Mouse (Mus musculus): ENCODE results near the gene Ccn1.

Ccn1 gene

DNA sequence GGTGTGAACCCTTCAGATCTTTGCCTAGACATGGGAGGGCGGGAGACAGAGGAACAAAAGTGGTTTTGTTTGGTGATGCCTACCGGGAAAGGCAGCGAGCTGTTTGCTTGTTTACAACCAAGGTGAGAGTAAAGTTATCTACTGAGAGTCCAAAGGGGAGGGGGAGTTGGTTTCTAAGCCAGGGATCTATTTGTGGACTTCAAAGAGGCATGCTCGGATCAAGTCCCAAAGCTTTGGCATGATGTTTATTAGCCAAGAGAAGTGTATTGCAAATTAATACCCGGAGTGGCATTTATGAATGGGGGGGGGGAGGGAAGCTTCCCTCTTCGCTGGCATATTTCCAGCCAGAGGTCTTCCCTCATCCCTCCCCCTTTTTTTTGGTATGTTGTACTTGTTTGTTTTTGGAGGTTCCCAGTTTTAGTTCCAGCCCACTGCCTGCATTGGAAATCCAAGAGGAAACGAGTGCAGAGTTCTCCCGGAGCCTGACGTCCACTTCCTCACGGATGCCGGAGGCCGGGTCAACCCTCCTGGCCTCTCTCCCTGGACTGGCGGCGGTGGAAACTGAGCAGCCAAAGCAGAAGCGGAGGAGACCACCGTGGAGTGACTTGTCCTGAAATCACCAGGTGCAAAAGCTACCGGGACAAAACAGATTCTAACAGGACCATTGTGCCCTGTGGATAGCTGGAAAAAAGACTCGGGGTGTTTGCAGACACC lies 674 bp upstream of the Ccn1 start:
- DNase-seq (ENCODE audit: low spot score in 2 of 2), result peak; percentile 42

DNA sequence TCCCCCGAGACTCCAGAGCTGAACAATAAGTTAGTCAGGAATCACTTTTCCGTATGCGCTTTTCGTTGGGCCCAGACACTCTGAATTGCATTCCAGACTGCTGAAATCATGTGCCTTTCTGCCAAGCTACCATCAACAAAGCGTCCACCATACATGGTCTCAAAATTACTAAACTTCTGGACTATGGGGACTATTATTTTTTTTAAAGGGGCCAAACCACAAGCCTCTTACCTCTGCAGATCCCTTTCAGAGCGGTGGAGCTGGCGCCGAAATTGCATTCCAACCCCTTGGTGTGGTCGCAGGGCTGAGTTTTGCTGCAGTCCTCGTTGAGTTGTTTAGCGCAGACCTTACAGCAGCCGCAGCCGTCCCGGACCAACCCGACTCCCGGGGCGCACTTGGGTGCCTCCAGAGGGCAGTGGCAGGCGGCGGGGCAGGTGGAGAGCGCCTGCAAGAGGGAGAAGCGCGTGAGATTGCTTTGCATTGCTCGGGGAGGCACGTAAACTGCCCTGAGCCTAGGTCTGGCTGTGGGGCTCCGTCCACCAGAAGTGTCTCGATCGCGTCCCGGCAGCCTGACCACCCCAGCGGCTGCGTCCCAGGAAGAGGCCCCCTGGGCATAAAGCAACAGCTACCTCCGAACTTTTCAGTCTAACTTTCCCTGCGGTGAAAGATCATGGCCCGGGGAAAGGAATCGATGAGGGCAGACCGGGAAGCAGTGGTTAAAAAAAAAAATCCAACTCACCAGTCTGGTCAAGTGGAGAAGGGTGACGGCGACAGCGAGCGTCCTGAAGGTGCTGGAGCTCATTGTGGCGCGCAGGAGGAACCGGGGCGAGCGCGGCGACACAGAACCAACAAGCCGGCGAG lies 560 bp downstream of the Ccn1 start:
- DNase-seq (ENCODE audit: low spot score in 2 of 2), result peak in 1 of 2 experiments; percentile 59

DNA sequence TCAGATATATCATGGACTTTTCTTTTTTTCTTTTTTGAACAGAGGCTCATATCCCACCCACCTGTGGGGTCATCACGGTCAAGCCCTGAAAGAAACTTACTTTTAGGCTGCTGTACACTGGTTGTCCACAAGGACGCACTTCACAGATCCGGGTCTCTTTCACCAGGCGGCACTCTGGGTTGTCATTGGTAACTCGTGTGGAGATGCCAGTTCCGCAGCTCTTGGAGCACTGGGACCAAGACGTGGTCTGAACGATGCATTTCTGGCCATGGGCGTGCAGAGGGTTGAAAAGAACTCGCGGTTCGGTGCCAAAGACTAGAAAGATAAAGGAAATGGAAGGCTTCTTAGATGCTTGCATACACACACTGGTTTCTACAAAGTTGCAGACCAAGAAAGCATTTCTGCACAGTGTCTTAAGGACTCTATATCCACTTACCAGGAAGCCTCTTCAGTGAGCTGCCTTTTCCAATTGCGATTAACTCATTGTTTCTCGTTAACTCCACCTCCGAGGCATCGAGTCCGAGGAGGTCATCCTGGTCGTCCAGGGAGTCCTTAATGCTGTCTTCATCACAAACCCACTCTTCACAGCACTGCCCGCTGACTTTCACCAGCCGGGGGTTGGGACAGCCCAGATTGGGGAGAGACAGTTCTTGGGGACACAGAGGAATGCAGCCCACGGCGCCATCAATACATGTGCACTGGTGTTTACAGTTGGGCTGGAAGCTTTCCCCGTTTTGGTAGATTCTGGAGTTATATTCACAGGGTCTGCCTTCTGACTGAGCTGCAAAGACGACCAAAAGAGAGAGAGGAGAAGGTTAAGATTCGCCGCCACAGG lies 1.5 kb downstream of the Ccn1 start:
- peak; percentile 59 to 63 for DNase-seq (ENCODE audit: low spot score in 2 of 2)

DNA sequence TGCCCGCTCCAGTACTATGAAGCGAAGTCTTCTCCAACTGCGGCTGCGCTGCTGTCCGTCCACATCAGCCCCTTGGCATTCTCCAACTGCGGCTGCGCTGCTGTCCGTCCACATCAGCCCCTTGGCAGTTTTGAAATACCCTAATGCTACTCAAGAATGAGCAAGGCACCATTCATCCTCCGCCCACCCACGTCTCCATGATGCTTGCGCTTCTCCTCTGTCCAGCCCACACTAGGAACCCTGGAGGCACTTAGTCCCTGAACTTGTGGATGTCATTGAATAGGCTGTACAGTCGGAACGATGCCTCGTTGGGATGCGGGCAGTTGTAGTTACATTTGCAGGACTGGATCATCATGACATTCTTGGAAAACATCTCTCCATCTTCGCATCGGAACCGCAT lies 2.4 kb downstream of the Ccn1 start:
- no peak for DNase-seq (ENCODE audit: low spot score in 2 of 2)

DNA sequence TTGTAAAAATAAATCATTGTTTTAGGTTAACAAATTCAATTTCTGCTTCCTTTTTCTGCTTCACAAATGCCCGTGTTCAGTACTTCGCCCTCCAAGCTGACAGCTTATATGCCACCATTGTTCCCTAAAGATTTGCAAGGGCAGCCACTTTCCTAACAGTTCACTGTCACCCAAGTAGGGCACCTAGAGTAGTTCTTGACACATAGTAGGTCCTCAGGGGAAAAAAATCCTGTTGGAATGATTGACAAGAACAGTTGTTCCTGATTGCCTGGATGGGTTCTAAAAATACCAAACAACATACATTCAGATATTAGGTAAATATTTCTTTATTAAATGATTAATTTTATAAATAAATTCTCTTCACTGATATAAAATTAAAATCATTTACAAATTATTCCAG lies 3.1 kb downstream of the Ccn1 start:
- no peak for DNase-seq (ENCODE audit: low spot score in 2 of 2)

DNA sequence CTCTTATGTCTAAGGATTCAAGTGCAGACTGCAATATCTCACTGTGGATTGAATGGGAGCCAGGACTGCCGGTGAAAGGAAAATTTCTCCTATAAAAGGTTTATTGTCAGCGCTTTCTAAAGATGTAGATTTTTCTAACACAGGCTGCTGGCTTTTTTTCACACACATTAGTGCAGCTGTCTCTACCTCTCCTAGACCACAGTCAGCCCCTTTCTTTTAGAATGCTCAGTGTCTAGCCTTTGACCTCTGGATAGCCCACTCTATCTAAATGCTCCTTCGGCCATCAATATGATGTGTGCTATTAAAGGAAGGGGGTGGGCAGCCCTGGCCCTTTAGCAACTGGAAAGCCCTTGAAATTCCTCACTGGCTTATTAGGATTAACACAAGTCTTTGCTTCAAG lies 3.8 kb downstream of the Ccn1 start:
- DNase-seq (ENCODE audit: low spot score in 2 of 2), result no peak

DNA sequence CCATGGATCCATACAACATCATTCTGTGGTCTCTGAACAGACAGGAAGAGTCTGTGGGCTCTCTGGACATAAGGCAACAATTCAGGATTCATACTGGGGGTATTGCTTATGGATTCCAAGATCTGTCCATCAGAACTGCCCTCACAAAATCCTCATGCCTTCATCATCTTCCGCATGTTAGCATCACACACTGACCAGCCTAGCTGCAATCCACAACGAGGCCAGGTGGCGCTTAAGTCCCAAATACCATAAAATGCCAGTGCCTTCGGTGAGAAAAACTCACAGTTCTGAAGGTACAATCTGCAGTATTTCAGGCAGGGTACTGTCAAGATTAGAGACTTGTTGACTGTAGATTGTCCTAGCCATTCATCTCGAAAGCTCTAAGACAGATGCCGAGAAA lies 4.3 kb downstream of the Ccn1 start:
- no peak for DNase-seq (ENCODE audit: low spot score in 2 of 2)

DNA sequence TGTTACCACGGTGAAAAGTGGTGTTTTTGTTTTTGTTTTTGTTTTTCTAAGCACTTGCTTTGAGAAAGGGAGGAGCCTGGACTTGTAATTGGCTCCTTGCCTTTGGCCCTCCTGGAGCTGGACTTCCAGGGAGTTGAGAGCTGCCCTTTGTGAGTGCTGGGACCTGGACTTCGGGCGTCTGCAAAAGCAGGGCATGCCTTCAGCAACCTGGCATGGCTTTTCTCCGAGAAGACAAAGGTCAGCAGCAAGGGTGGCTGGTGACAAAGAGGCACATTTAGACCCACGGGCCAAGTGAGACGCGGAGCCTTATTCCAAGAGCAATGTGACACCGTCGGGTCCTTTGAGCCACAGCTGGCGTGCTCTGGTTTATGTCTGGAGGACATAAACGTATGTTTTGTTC lies 6.9 kb downstream of the Ccn1 start:
- DNase-seq (ENCODE audit: low spot score in 2 of 2), result no peak

DNA sequence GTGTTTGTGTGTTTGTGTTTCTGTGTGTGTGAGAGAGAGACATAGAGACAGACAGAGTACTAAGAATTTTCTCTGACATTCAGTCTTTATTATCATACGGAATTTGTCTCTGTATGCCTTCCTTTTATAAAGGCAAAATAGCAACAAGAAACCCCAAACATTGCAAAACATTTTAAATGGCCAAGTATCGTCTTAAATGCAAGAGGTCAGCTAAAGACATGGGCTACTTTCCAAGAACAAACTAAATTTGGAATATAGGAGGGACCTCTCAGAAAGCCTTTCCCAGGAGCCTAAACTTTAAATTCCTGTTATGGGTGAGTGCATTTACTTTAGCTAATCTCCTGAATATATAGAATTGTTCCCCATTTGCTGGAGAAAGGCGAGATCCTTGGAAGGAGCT lies 7.9 kb downstream of the Ccn1 start:
- no peak for DNase-seq (ENCODE audit: low spot score in 2 of 2)

DNA sequence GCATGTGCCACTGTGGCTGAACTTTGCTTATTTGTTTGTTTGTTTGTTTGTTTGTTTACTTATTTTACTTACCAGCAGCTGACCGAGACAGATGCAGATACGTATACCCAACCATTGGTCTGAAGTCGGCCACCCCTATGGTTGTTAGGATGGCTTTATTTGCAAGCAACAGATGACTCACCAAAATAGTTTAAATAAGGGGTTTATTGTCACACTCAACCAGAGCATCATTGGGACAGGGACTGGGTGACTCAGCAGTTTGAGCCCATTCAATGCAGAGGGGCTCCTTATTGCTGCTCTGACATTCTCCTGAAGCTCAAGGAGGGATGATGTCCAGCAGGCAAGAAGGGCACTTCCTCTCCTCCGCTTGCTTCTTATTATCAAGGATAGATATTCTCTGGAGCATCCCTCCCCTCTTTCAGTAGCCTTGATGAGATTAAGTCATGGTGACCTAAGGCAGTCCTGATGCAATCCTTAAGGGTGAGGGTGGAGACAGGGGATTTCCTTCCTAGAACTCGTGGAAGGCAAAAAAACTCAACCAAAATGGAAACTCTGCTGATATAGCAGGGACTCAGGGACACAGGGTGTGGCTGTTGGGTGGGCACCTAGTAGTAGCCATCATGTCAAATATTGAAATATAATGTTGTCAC lies 8.6 kb downstream of the Ccn1 start:
- no peak for DNase-seq (ENCODE audit: low spot score in 2 of 2)

DNA sequence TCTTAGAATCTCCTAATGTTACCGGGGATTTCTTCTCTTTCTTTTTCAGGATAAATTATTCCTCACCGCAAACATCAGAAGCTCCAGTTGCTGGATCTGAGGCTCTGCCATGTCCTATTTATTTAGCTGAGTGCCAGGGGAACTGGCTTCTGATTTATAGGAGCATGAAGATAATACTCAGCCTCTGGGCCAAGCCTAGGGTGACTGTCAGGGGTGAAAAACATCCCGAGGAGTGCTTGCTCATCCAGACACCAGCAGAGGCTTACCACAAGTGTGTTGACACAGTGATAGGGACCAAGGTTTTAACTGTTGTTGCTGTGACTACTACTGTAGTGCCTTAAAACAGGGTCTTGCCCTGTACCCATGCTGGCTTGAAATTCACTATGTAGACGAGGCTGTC lies 9.2 kb downstream of the Ccn1 start:
- DNase-seq (ENCODE audit: low spot score in 2 of 2), result no peak

DNA sequence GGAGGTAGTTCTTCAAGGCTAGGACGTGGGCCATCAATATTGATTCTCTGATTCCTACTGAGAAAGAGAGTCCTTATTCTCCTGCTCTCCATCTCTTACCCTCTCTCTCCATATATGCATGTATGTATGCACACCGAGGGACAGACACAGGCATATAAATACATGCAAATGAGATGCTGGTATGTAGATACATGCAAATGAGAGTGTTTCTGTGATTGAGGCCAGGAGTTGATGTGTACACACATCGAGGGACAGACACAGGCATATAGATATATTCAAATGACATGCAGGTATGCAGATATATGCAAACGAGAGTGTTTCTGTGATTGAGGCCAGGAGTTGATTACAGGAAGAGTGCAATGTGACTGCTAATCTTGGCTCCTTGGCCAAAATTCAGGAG lies 9.6 kb downstream of the Ccn1 start:
- no peak for DNase-seq (ENCODE audit: low spot score in 2 of 2)

DNA sequence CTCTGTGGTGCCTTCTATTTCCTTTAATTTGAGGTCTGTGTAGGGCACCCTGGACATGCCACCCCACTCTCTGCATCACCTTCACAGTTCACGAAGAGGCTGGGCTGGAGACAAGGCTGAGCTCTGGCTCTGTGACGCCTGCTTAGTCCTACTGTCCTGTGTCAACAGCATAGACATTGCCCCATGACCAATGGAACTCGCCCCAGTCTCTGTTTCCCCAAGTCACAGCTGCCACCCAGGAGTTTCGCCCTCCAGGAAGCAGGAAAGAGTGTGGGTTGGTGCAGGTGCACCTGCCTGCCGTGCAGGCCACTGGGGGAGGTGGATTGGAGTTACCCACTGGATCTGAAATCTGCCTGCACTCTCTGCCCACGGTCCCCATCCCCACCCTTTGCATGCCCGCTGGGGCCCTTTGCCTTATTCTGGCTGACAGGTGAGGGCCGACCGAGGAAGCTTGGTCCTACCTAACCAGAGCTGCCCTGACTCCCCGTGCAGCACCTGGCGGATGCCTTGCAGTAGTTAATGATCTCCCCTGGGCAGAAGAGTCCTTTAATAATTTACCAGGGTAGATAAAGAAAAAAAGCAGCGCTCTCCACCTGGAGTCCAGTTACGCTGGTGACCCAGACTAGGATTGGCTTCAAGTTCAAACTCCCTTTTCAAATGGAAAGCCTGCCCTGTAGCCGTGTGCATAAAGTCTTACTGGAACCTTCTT lies 15.6 kb downstream of the Ccn1 start:
- no peak for DNase-seq (ENCODE audit: low spot score in 2 of 2)

DNA sequence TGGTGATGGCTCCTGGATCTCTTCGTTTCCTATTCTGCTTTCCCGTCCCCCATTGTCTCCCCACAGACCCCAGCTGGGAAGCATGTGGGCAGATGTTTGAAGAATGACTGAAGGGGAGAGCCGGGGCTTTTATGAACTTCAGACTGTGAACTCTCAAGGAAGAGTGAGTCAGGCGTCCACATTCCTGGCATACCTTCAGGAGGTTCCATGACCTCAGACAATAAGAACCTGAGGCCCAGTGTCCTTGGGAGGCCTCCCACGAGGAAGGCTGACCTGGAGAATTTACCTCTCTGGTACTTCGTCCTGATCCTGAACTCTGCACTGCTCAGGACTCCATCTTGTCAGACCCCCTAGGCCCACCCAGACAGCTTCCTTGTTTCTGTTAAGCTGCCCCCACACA lies 16.9 kb downstream of the Ccn1 start:
- DNase-seq (ENCODE audit: low spot score in 2 of 2), result no peak

DNA sequence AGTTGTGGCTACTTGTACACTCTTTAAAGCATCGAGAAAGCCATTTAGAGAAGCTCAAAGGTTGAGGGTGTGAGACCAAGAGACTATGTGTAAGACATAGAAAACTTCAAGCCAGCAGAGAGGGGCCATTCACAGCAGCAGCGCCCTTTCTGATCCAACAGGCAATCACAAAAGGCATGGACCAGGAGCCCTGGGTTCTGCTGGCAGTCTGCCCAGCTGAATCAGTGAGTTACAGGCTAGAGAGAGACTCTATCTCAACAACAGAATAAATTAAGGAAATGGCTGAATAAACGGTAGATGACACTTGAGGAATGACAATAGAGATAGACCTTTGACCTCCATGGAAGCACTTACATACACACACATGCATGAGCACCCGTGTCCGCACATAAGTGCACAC lies 21.1 kb downstream of the Ccn1 start:
- DNase-seq (ENCODE audit: low spot score in 2 of 2), result no peak

DNA sequence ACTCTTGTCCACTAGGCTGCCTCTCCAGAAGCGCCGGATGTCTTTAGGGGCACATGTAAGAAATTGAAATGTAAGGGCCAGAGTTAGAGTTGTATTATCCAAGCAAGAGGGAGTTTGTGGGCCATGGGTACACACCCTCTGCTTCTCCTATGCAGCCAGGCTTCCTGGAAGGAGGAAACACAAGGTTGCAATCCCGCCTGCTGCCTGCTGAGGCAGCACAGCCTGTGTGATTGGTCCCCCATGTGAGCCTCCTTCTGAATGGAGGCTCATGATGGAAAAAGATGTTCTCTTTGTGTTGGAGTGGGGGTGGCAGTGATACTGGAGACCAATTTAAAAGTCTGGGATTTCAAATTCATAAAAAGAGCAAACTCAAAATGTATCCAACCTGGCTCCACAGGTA lies 22.0 kb downstream of the Ccn1 start:
- peak in 1 of 2 experiments; percentile 41 for DNase-seq (ENCODE audit: low spot score in 2 of 2)

DNA sequence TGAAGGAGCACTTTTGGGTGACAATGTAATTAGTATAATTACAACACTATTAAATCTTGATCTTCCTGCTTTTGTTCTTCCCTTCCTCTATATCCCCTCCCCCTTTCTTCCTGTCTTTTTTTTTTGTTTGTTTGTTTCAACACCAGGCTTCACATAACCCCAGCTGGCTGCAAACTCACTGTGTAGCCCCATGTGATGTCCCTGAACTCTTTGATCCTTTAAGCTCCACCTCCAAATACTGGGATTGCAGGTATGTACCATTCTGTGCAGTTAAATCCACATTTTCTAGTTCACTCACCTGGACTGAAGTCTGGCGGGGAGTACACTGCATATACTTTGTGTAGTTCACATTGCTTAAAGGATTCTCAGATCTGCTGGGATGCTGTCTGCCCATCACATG lies 23.7 kb downstream of the Ccn1 start:
- DNase-seq (ENCODE audit: low spot score in 2 of 2), result no peak

DNA sequence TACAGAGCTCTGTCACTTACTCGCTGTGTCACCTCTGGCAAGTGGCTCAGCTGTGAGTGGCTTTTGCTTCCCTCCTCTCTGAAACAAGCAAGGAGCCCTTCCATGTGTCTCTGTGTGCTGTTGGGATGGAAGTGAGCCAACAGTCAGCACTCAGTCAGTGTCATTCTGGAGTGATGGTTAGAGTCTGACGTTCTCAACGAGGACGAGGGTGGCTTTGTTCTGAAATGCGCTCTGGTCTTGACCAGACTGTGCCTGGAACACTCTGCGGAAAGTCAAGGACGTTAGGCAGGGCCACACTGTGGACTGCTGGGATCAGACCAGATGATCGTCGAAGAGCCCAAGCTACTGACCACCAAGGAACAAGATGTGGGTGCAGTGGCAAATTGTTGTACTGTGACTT lies 24.2 kb downstream of the Ccn1 start:
- no peak for DNase-seq (ENCODE audit: low spot score in 2 of 2)

DNA sequence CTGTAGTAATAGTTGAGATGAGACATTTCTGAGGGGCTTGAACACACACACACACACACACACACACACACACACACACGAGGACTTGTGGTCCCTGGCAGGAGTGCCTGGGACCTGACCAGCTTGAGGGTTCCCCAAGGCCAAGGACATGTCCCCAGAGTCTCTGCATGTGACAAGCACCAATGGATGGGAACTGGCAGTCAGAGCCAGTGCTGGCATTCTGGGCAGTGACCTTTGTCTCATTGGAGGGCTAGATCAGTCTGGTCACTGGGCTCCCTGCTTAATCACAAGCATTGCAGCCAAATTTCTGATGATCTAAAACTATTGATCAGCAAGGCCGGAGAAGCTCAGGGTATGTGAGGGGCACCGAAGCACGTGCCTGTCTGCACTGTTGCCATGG lies 25.0 kb downstream of the Ccn1 start:
- no peak for DNase-seq (ENCODE audit: low spot score in 2 of 2)

DNA sequence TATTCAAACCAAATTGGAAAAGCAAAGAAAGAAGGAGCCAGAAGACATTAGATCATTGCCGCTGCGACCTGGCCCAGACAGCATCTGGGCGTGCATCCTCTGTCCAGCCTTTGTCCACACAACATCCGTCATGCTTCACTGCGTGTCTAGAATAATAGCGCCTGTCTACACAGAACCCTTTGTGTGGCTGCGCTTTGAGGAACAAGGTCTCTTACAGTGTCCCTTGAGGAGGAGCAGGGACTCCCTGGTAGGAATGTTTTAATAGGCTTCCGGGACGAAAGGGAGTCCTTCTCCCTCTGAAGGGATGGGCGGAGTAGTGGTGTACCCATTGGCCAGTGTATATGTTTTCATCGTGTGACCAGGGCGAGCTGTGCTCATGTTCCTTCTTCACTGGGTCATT lies 26.7 kb downstream of the Ccn1 start:
- DNase-seq (ENCODE audit: low spot score in 2 of 2), result peak in 1 of 2 experiments; percentile 51

DNA sequence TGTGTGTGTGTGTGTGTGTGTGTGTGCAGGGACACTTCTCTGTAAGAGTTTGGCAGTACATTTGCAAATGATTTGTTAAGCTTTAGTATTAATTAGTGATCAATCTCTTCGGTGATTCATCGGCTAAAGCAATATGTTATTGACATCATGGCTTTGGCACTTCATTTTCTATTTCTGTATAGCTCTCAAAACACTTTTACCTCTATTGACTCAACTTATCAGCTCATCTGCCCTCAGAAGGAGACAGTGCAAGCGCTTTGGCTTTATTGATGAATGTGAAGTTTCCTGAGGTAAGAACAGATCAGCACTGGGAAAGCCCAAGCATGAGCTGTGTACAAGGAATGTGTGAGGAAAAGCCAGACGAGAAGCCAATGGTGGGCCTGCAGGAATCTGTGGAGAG lies 28.6 kb downstream of the Ccn1 start:
- no peak for DNase-seq (ENCODE audit: low spot score in 2 of 2)

Data from right cerebral cortex, postnatal 10 days (tissue).